Mouse (Mus musculus) layer of hippocampus, postnatal 25 days (tissue): ENCODE measurements at regions not wholly inside any gene's neighbourhood (a gene's known extent, or its start where the extent isn't known, plus 50 kb on each side); places are given as distances from the start of the nearest gene placed in this dataset.

ENCODE experiments used
- DNase-seq, 2 experiments: peaks; one replicate each; pipeline ENCODE4 v3.0.0; 2022; ENCODE audit warnings: mixed read lengths in 2 of 2, low spot score in 1 of 2; ENCODE audit errors: extremely low spot score in 1 of 2

- no peak for DNase-seq
These were observed 232.4 kb downstream of the Vps13c start for GRCm38 (mm10) chr9:68072624-68073023.

- DNase-seq: no peak
These were observed 237.1 kb downstream of the Vps13c start for GRCm38 (mm10) chr9:68077329-68077728.

- no peak for DNase-seq
These were observed 243.1 kb downstream of the Vps13c start for GRCm38 (mm10) chr9:68083341-68083740.

GRCm38 (mm10) chr9:68084966-68085365 is 244.8 kb downstream of the Vps13c start:
- no peak for DNase-seq

- no peak for DNase-seq
These were observed 254.4 kb downstream of the Vps13c start for GRCm38 (mm10) chr9:68094561-68094960.

GRCm38 (mm10) chr9:68109841-68110240 is 269.6 kb downstream of the Vps13c start:
- DNase-seq: no peak

- no peak for DNase-seq
These were observed 275.0 kb downstream of the Vps13c start for GRCm38 (mm10) chr9:68115151-68115690.

- DNase-seq: no peak
These were observed 276.1 kb downstream of the Vps13c start for GRCm38 (mm10) chr9:68116221-68116741.

- DNase-seq: no peak
These were observed 278.1 kb downstream of the Vps13c start for GRCm38 (mm10) chr9:68118266-68118665.

GRCm38 (mm10) chr9:68122266-68122665 is 282.1 kb downstream of the Vps13c start:
- DNase-seq: no peak

- no peak for DNase-seq
These were observed 291.1 kb downstream of the Vps13c start for GRCm38 (mm10) chr9:68131263-68131662.

GRCm38 (mm10) chr9:68135446-68136050 is 295.4 kb downstream of the Vps13c start:
- DNase-seq: no peak

- no peak for DNase-seq
These were observed 322.8 kb downstream of the Vps13c start for GRCm38 (mm10) chr9:68162813-68163570.

GRCm38 (mm10) chr9:68166556-68166955 is 326.4 kb downstream of the Vps13c start:
- DNase-seq: no peak

GRCm38 (mm10) chr9:68188921-68189320 is 348.7 kb downstream of the Vps13c start:
- DNase-seq: no peak

GRCm38 (mm10) chr9:68199831-68200230 is 359.6 kb downstream of the Vps13c start:
- no peak for DNase-seq

- no peak for DNase-seq
These were observed 360.8 kb downstream of the Vps13c start for GRCm38 (mm10) chr9:68201031-68201430.

GRCm38 (mm10) chr9:68225694-68226093 is 385.5 kb downstream of the Vps13c start:
- no peak for DNase-seq

- no peak for DNase-seq
These were observed 390.9 kb downstream of the Vps13c start for GRCm38 (mm10) chr9:68231131-68231530.

GRCm38 (mm10) chr9:68234979-68235649 is 394.9 kb downstream of the Vps13c start:
- no peak for DNase-seq

- DNase-seq: no peak
These were observed 398.9 kb downstream of the Vps13c start for GRCm38 (mm10) chr9:68239121-68239520.
